Mouse (Mus musculus) midbrain, postnatal 0 days (tissue): ENCODE measurements at regions not wholly inside any gene's neighbourhood (a gene's known extent, or its start where the extent isn't known, plus 50 kb on each side); places are given as distances from the start of the nearest gene placed in this dataset.

Experiments used
- ATAC-seq: fragments of 200-750 bp; cut with Nextera tagmentation; 2 replicates; pipeline ENCODE4 v1.8.0; 2017; ENCODE audit warnings: moderate number of reproducible peaks, mild to moderate bottlenecking, moderate TSS enrichment, moderate library complexity; ENCODE audit not compliant: low FRiP score
- DNase-seq: peaks from one replicate; pipeline ENCODE4 v3.0.0-alpha.2; 2015; ENCODE audit warnings: low spot score
- H3K27ac ChIP-seq: fragments of 300-500 bp; sonication (generic); 2 replicates; pipeline ENCODE4 v1.5.1; 2014; ENCODE audit warnings: low read depth, mild to moderate bottlenecking, low read length, mixed read lengths
- H3K27me3 ChIP-seq: fragments of 300-500 bp; sonication (generic); 2 replicates; pipeline ENCODE4 v1.6.1; 2014; ENCODE audit warnings: low read length, control low read depth, mixed read lengths; ENCODE audit not compliant: insufficient read depth
- H3K36me3 ChIP-seq: fragments of 300-500 bp; sonication (generic); 2 replicates; pipeline ENCODE4 v1.6.1; 2014; ENCODE audit warnings: low read length, control low read depth, mixed read lengths; ENCODE audit not compliant: insufficient read depth
- H3K4me1 ChIP-seq: fragments of 300-500 bp; sonication (generic); 2 replicates; pipeline ENCODE4 v1.6.1; 2014; ENCODE audit warnings: mild to moderate bottlenecking, control low read depth, antibody characterized with exemption, low read length, mixed read lengths; ENCODE audit not compliant: insufficient read depth
- H3K4me2 ChIP-seq: fragments of 300-500 bp; sonication (generic); 2 replicates; pipeline ENCODE4 v1.6.1; 2014; ENCODE audit warnings: low read depth, mild to moderate bottlenecking, low read length, mixed read lengths; ENCODE audit not compliant: poor library complexity, severe bottlenecking
- H3K4me3 ChIP-seq: fragments of 300-500 bp; sonication (generic); 2 replicates; pipeline ENCODE4 v1.5.1; 2014; ENCODE audit warnings: low read depth, mild to moderate bottlenecking, low read length, moderate library complexity
- H3K9ac ChIP-seq: fragments of 300-500 bp; sonication (generic); replicated peaks from 2 replicates; pipeline ENCODE4 v1.6.1; 2014; ENCODE audit warnings: mild to moderate bottlenecking, low read length, moderate library complexity, mixed read lengths; ENCODE audit not compliant: poor library complexity, severe bottlenecking
- H3K9me3 ChIP-seq: fragments of 300-500 bp; sonication (generic); 2 replicates; pipeline ENCODE4 v1.6.1; 2016; ENCODE audit warnings: low read length, control low read depth
- CTCF ChIP-seq: IDR thresholded peaks from 2 replicates; pipeline ENCODE4 v1.5.1; 2016; ENCODE audit warnings: antibody characterized with exemption, mild to moderate bottlenecking
- WGBS: fragments of 180-500 bp; shearing (Covaris S2); extraction: QIAGEN DNeasy Blood & Tissue Kit; methylation state at CpG from one replicate; pipeline ENCODE4 v1.1.7; 2014; 5-methylcytosine and 5-hydroxymethylcytosine counted together

GRCm38 (mm10) chr12:46507829-46508228, 310.9 kb downstream of the Nova1 start:
- WGBS: 67% methylated on average over 3 of the region's 3 CpGs
- no peaks in the 10 kb centered on the region for H3K36me3 ChIP-seq

GRCm38 (mm10) chr12:46492465-46492864, 326.3 kb downstream of the Nova1 start:
- H3K4me2 ChIP-seq: no peak overlapping the region
- H3K27me3 ChIP-seq: no peaks in the 10 kb centered on the region
- H3K36me3 ChIP-seq: no peaks in the 10 kb centered on the region
- no peak overlapping the region for H3K27ac ChIP-seq
- H3K4me1 ChIP-seq: no peaks in the 10 kb centered on the region
- no peaks in the 10 kb centered on the region for H3K9me3 ChIP-seq
- no peak overlapping the region for H3K9ac ChIP-seq
- 27% methylated on average over 6 of the region's 6 CpGs for WGBS
- DNase-seq: peak; percentile 37
- H3K4me3 ChIP-seq: no peak overlapping the region
- no peak for ATAC-seq
- TF ChIP-seq CTCF: no peak

More at GRCm38 (mm10) chr12:46507829-46508228, 310.9 kb downstream of the Nova1 start:
- H3K27ac ChIP-seq: no peak overlapping the region
- no peaks in the 10 kb centered on the region for H3K9me3 ChIP-seq
- H3K27me3 ChIP-seq: no peaks in the 10 kb centered on the region
- H3K4me2 ChIP-seq: no peak overlapping the region
- TF ChIP-seq CTCF: no peak
- H3K9ac ChIP-seq: no peak overlapping the region
- DNase-seq (no peak), ATAC-seq (no peak)
- no peaks in the 10 kb centered on the region for H3K4me1 ChIP-seq
- no peak overlapping the region for H3K4me3 ChIP-seq

- Histone ChIP-seq H3K36me3 (no peaks in the 10 kb centered on the region), H3K4me1 (no peaks in the 10 kb centered on the region), H3K27me3 (no peaks in the 10 kb centered on the region), H3K4me3 (no peak overlapping the region), H3K4me2 (no peak overlapping the region), H3K9me3 (no peaks in the 10 kb centered on the region), H3K9ac (no peak overlapping the region), H3K27ac (no peak overlapping the region)
- ATAC-seq: no peak
- TF ChIP-seq CTCF: no peak
- DNase-seq: no peak
These were observed 367.8 kb downstream of the Nova1 start for GRCm38 (mm10) chr12:46450888-46451287.

- no peaks in the 10 kb centered on the region for H3K4me1 ChIP-seq
- no peak overlapping the region for H3K27ac ChIP-seq
- H3K4me3 ChIP-seq: no peak overlapping the region
- H3K9ac ChIP-seq: no peak overlapping the region
- H3K27me3 ChIP-seq: no peaks in the 10 kb centered on the region
- H3K9me3 ChIP-seq: no peaks in the 10 kb centered on the region
- ATAC-seq: no peak
- no peaks in the 10 kb centered on the region for H3K36me3 ChIP-seq
- WGBS: 61% methylated on average over 7 of the region's 7 CpGs
- no peak for DNase-seq
- no peak for TF ChIP-seq CTCF
- no peak overlapping the region for H3K4me2 ChIP-seq
These were observed 373.9 kb downstream of the Nova1 start for GRCm38 (mm10) chr12:46444644-46445313.

- Histone ChIP-seq H3K4me3 (no peak overlapping the region), H3K4me2 (no peak overlapping the region), H3K4me1 (no peaks in the 10 kb centered on the region), H3K9me3 (no peaks in the 10 kb centered on the region), H3K27me3 (no peaks in the 10 kb centered on the region), H3K27ac (no peak overlapping the region), H3K36me3 (no peaks in the 10 kb centered on the region), H3K9ac (no peak overlapping the region)
- WGBS: 90% methylated on average over 4 of the region's 4 CpGs
- TF ChIP-seq CTCF: no peak
- ATAC-seq (no peak), DNase-seq (no peak)
These were observed 399.1 kb downstream of the Nova1 start for GRCm38 (mm10) chr12:46419591-46419990.

GRCm38 (mm10) chr12:46418990-46419389, 399.7 kb downstream of the Nova1 start:
- Histone ChIP-seq H3K4me2 (no peak overlapping the region), H3K9me3 (no peaks in the 10 kb centered on the region), H3K4me3 (no peak overlapping the region), H3K4me1 (no peaks in the 10 kb centered on the region), H3K9ac (no peak overlapping the region), H3K27ac (no peak overlapping the region), H3K36me3 (no peaks in the 10 kb centered on the region), H3K27me3 (no peaks in the 10 kb centered on the region)
- ATAC-seq (no peak), DNase-seq (no peak)
- TF ChIP-seq CTCF: no peak
- WGBS: 85% methylated on average over 4 of the region's 4 CpGs
